Mouse (Mus musculus) C3H10T1/2 (cell line): Measurements from ENCODE around the gene Nradd. TPM values are rescaled to one million over a fixed set of nuclear protein-coding genes. Genes with fewer than 3 reads are reported as not detected.

Experiments used
- polyA plus RNA-seq, 2 experiments: library from polyadenylated mRNA; unstranded; fragments of >200 nt; fragmentation: generic; extraction: Trizol; gene quantifications; one replicate each; pipeline ENCODE4 v1.2.1; 2012; ENCODE audit warnings: missing spikeins in 2 of 2

Gene Nradd
- 10 to 100 TPM; 47.3 to 86.6 TPM for polyA plus RNA-seq

GRCm38 (mm10) chr9:110624361-110625166, at the start of gene Nradd:
TSS of gene Nradd (minus strand) at chr9:110624452.

GRCm38 (mm10) chr9:110656249-110657221, 32.3 kb upstream of the Nradd start, which contains the start of gene Ccdc12:
TSS of gene Ccdc12 (plus strand) at chr9:110656503.

DNA sequence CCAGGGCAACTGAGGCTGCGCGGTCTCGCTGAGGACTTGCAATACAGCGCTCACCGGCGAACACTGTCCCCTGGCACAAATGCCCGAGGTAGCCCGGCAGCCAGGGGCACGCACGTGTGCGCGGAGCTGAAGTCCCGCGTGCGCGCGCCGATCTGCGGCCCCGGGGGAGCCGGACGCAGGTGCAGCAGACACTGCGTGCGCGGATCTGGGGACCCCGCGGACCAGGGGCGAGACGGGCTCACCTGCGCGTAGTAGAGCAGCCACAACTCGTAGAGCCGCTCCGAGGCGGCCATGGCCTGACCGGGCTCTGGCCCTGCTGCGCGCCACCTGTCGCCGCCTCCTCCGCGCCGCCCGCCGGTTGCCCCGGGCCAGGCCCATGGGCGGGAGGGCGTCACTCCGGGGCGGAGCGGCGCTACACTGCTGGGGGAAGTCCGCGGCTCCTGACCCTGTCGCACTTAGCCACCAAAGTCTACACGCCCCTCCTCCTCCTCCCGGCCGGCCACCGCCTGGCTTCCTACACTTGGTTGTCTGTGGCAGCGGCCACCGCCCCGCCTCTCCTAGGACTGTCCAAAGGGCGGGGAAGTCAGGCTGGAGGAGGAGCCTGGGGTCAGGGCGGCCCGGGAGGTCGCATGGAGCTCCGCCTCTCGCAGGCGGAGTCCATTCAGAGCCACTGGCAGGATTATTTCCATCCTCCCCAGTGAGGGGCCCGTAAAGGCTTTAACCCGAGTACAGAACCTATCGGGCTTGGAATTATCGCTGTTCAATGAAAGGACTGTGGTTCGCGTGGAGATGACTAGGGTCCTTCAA, 29.6 kb upstream of the Nradd start, which contains the start of gene Nbeal2:
Gene Nbeal2, minus strand, starts transcription at position 507 of the 807 bp plus-strand sequence.

Other genes starting within 250 kb of the Nradd start
- gene Ptpn23, start 216.2 kb downstream of the Nradd start, polyA plus RNA-seq: 10 to 100 TPM; 42.8 to 46.8 TPM
- not detected for gene Ngp, start 204.7 kb downstream of the Nradd start, polyA plus RNA-seq
- gene Klhl18, start 147.8 kb downstream of the Nradd start, polyA plus RNA-seq: 1 to 10 TPM; 2.3 to 8.2 TPM
- gene Kif9, start 147.5 kb downstream of the Nradd start, polyA plus RNA-seq: 1 to 10 TPM in 1 of 2 experiments, under 1 TPM in 1; 0.04 to 1.1 TPM
- gene Setd2, start 91.9 kb downstream of the Nradd start, polyA plus RNA-seq: 10 to 100 TPM in 1 of 2 experiments, 1 to 10 TPM in 1; 1.1 to 17.1 TPM
- 1 to 10 TPM; 1.2 to 2.2 TPM for gene Nbeal2, start 29.7 kb upstream of the Nradd start, polyA plus RNA-seq
- gene Ccdc12, start 32.1 kb upstream of the Nradd start, polyA plus RNA-seq: 10 to 100 TPM; 79.2 to 87.1 TPM
- gene Myl3, start 117.4 kb upstream of the Nradd start, polyA plus RNA-seq: not detected
- gene Pth1r, start 122.7 kb upstream of the Nradd start, polyA plus RNA-seq: under 1 TPM; 0.26 to 0.63 TPM
- not detected for gene Prss42, start 173.7 kb upstream of the Nradd start, polyA plus RNA-seq
- not detected for gene Prss44, start 189.5 kb upstream of the Nradd start, polyA plus RNA-seq
- not detected for gene Prss43, start 202.2 kb upstream of the Nradd start, polyA plus RNA-seq
- gene Prss45, start 210.1 kb upstream of the Nradd start, polyA plus RNA-seq: not detected
- not detected for gene Prss46, start 220.1 kb upstream of the Nradd start, polyA plus RNA-seq
- not detected for gene Prss50, start 233.5 kb upstream of the Nradd start, polyA plus RNA-seq